27 mouse cellular contexts compared by ENCODE assay signal in the genomic region with DNA sequence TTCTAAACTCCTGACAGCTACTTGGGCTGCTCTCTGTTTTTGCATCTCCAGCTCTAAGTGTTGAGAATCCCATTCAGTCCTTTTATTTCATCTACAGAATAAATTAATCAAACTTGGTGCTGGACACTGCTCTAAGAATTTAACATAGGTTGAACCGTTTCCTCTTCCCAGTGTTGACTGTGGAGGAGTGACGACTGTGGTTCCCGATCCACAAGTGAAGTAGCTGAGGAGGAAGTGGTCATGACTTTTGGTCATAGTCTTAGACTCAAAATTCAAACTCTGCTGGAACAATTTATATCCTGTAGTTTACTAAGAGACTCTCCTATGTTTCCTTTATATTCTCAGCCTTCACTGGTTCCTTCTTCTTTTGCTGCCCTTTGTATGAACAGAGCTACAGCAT.
A peak's percentile ranks its signal among the peaks of the same experiment; 100 is the strongest.
DNase-seq lines count a peak whose midpoint lies in the region; ATAC-seq lines count a peak whose summit lies in the region.
"Had no signal": no experiment of that assay in that cellular context is flagged by ENCODE, and none has a peak within 500 bp of the region (broad histone marks: within the 10 kb centered on the region; RNA-seq: fewer than 3 reads in every experiment).

No protein-coding gene starts in this region.

- no peak overlapping the region for H3K4me3 ChIP-seq in heart, embryonic 10.5 days
- H3K4me3 ChIP-seq: embryonic facial prominence, embryonic 12.5 days; embryonic facial prominence, embryonic 15.5 days; heart, embryonic 12.5 days; heart, embryonic 15.5 days; hindbrain, embryonic 10.5 days; hindbrain, embryonic 13.5 days had no signal

- DNase-seq in heart, adult 11 months = peak; percentile 30
- DNase-seq in heart, embryonic 10.5 days (ENCODE audit: low spot score) = no peak
- DNase-seq in lung, postnatal 36 days = peak; percentile 8
- no peak for DNase-seq in lung, postnatal 10 days
- no peak for DNase-seq in layer of hippocampus, adult 9-10 months (ENCODE audit: low spot score)
- DNase-seq: adrenal gland, postnatal 10 days; adrenal gland, postnatal 36 days; B cell, adult 2 months; cerebellum, adult 18-20 months; cerebellum, adult 9-10 months; cerebellum, postnatal 14 days; gastrocnemius, postnatal 25 days; heart, postnatal 10 days; heart, postnatal 36 days had no signal

- no peaks in the 10 kb centered on the region for H3K27me3 ChIP-seq in heart, embryonic 10.5 days (ENCODE audit: insufficient read depth, poor library complexity, severe bottlenecking)
- H3K27me3 ChIP-seq: CH12.LX; embryonic facial prominence, embryonic 12.5 days; embryonic facial prominence, embryonic 15.5 days; heart, embryonic 12.5 days; heart, embryonic 15.5 days; hindbrain, embryonic 13.5 days; Patski had no signal

- no peak overlapping the region for H3K27ac ChIP-seq in heart, embryonic 10.5 days
- H3K27ac ChIP-seq: embryonic facial prominence, embryonic 12.5 days; embryonic facial prominence, embryonic 15.5 days; heart, embryonic 15.5 days; hindbrain, embryonic 10.5 days; hindbrain, embryonic 13.5 days; hindbrain, postnatal 0 days had no signal

- 0 out of 2 replicates have a peak, but pooled peaks have one; percentile 29 for ATAC-seq in megakaryocyte progenitor cell, adult 5-6 weeks (replicated peaks; ENCODE audit: poor library complexity)
- ATAC-seq: forebrain, embryonic 14.5 days; hindbrain, postnatal 0 days; inflammation-experienced regulatory T-cells, adult 6 months; Patski had no signal

- WGBS in heart, embryonic 10.5 days = 83% methylated on average over 3 of the region's 3 CpGs

- H3K9me3 ChIP-seq in heart, embryonic 10.5 days = no peaks in the 10 kb centered on the region
- H3K9me3 ChIP-seq: embryonic facial prominence, embryonic 12.5 days; embryonic facial prominence, embryonic 15.5 days; heart, embryonic 12.5 days; heart, embryonic 15.5 days; hindbrain, embryonic 10.5 days; hindbrain, embryonic 13.5 days had no signal

- no peaks in the 10 kb centered on the region for H3K36me3 ChIP-seq in heart, embryonic 10.5 days
- H3K36me3 ChIP-seq: embryonic facial prominence, embryonic 12.5 days; embryonic facial prominence, embryonic 15.5 days; G1E; heart, embryonic 12.5 days; heart, embryonic 15.5 days; hindbrain, embryonic 10.5 days; hindbrain, embryonic 13.5 days had no signal

- H3K4me1 ChIP-seq in heart, embryonic 10.5 days = peaks cover 17% of the 10 kb centered on the region; the same call in 1 of the 2 replicates
- H3K4me1 ChIP-seq: hindbrain, embryonic 10.5 days; hindbrain, embryonic 13.5 days had no signal

Comparison
In these comparisons a context has a peak if more than half of its experiments do, and no peak if none do; other contexts are left out.
1. DNase-seq: peak in heart, adult 11 months (single experiment) and lung, postnatal 36 days (single experiment); none in heart, embryonic 10.5 days (single experiment), lung, postnatal 10 days (single experiment) and layer of hippocampus, adult 9-10 months (single experiment).